Mouse (Mus musculus): ENCODE measurements around the gene Prdm1. TPM values are rescaled to one million over a fixed set of nuclear protein-coding genes. Genes with fewer than 3 reads are reported as not detected.

The Prdm1 gene
- total and polyA plus RNA-seq, 3 experiments, result 4.7 to 13.6 (median 8.0) TPM

DNA sequence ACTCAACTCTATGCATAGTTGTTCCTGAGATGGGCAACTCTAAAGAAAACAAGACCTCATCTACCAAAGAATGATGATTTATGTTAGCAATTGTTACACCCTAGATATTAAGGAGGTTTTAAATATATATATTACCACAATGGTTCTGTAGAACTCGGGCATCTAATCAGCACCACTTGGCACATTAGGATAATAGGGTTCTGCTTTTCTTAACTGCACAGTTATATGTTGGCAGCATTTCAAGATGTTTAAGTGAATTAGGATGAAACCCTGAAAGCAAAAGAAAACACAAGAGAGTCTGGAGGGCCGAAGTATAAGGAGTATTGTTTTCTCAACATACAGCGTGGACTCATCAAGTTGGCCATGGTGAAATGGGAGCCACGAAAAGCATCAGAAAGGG, 92.3 kb downstream of the Prdm1 start:
- in situ Hi-C loops (cut with MboI; ENCODE audit: low pct_ligation_motif_present, low pct_unique_long_range_greater_than_20kb, low sequenced_read_pairs) (loop anchor here (5.0 kb wide), 1 partner anchor 34 kb away; no protein-coding TSS in a partner anchor), dilution Hi-C loops (cut with MboI; ENCODE audit: extremely low pct_ligation_motif_present, extremely low pct_unique_long_range_greater_than_20kb, low sequenced_read_pairs) (no loop called here)
- H3K4me2 ChIP-seq (ENCODE audit: insufficient read depth, low read depth, poor library complexity, severe bottlenecking), result no peak overlapping the region
- no peaks in the 10 kb centered on the region for H3K9me3 ChIP-seq (replicated peaks; ENCODE audit: low read length)
- no peak for DNase-seq (ENCODE audit: extremely low read depth)
- H3K36me3 ChIP-seq (replicated peaks in 1 of 2; ENCODE audit: control insufficient read depth in 1 of 2, insufficient read depth in 1 of 2, low read length in 1 of 2), result peaks cover 15 to 20% of the 10 kb centered on the region in 2 experiments
- H3K4me3 ChIP-seq (replicated peaks in 1 of 3; ENCODE audit: low read depth in 2 of 3, low read length in 2 of 3, poor library complexity in 1 of 3), result no peak overlapping the region
- H3K9ac ChIP-seq (ENCODE audit: insufficient read depth, low read depth), result no peak overlapping the region
- peak overlapping the region; percentile 48; the same call in 1 of the 2 replicates for H3K27ac ChIP-seq (ENCODE audit: insufficient read depth, low read depth)
- H3K4me1 ChIP-seq (ENCODE audit: control insufficient read depth in 1 of 2, insufficient read depth in 2 of 2), result peaks cover 48 to 94% of the 10 kb centered on the region in 2 experiments
- H3K79me2 ChIP-seq (replicated peaks; ENCODE audit: control insufficient read depth, extremely low read depth, insufficient read depth, poor library complexity, severe bottlenecking), result peaks cover 6% of the 10 kb centered on the region
- no peaks in the 10 kb centered on the region for H3K27me3 ChIP-seq (replicated peaks)
- TF ChIP-seq POLR2A (IDR thresholded peaks at IDR 0.05; ENCODE audit: low read depth, low read length) (0 out of 2 replicates have a peak, but pooled peaks have one; percentile 7), ZNF384 (IDR thresholded peaks at IDR 0.05; ENCODE audit: low read depth, low read length) (no peak)

DNA sequence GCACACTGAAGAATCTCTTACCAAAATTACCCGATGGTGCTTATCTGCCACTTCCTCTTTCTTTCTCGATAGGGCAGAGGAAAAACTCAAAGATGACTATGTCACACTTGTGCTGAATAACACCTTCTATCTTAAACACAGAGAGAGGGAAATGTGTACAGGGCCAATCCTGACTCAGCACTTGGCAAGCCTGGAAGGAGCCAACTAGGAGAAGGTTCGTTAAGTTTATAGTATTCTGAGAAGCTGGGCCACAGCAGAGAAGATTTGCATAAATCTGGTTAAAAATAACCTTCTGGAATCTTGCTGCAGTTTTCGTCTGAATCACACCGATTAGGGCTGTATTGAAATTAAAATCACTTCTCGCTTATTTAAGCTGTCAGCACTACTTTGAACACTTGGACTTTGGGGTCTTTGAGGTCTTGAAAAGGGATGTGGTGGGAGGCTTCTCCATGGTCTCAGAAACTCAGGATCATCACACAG, 93.6 kb downstream of the Prdm1 start:
- in situ Hi-C loops (cut with MboI; ENCODE audit: low pct_ligation_motif_present, low pct_unique_long_range_greater_than_20kb, low sequenced_read_pairs) (loop anchor here (5.0 kb wide), 1 partner anchor 32 kb away; no protein-coding TSS in a partner anchor), dilution Hi-C loops (cut with MboI; ENCODE audit: extremely low pct_ligation_motif_present, extremely low pct_unique_long_range_greater_than_20kb, low sequenced_read_pairs) (no loop called here)
- no peaks in the 10 kb centered on the region for H3K27me3 ChIP-seq (replicated peaks)
- peak; percentile 84 for DNase-seq (ENCODE audit: extremely low read depth)
- peak overlapping the region; percentile 68 for H3K27ac ChIP-seq (ENCODE audit: insufficient read depth, low read depth)
- H3K4me2 ChIP-seq (ENCODE audit: insufficient read depth, low read depth, poor library complexity, severe bottlenecking), result peak overlapping the region; percentile 65
- H3K79me2 ChIP-seq (replicated peaks; ENCODE audit: control insufficient read depth, extremely low read depth, insufficient read depth, poor library complexity, severe bottlenecking), result peaks cover under 1% of the 10 kb centered on the region
- H3K9ac ChIP-seq (ENCODE audit: insufficient read depth, low read depth), result peak overlapping the region; percentile 58
- H3K36me3 ChIP-seq (replicated peaks in 1 of 2; ENCODE audit: control insufficient read depth in 1 of 2, insufficient read depth in 1 of 2, low read length in 1 of 2), result peaks cover 4 to 8% of the 10 kb centered on the region in 2 experiments
- no peaks in the 10 kb centered on the region for H3K9me3 ChIP-seq (replicated peaks; ENCODE audit: low read length)
- H3K4me1 ChIP-seq (ENCODE audit: control insufficient read depth in 1 of 2, insufficient read depth in 2 of 2), result peaks cover 47 to 95% of the 10 kb centered on the region in 2 experiments
- H3K4me3 ChIP-seq (replicated peaks in 1 of 3; ENCODE audit: low read depth in 2 of 3, low read length in 2 of 3, poor library complexity in 1 of 3), result no peak overlapping the region
- TF ChIP-seq PAX5 (IDR thresholded peaks at IDR 0.05; ENCODE audit: low read length), result no peak
- TF ChIP-seq CHD2 (IDR thresholded peaks at IDR 0.05; ENCODE audit: low read length), result 0 out of 2 replicates have a peak, but pooled peaks have one; percentile 12
- 0 out of 2 replicates have a peak, but pooled peaks have one; percentile 36 for TF ChIP-seq TBP (conservative IDR thresholded peaks at IDR 0.05; ENCODE audit: low read depth, low read length)
- TF ChIP-seq MXI1 (IDR thresholded peaks at IDR 0.05; ENCODE audit: low read depth, low read length), result no peak
- 0 out of 2 replicates have a peak, but pooled peaks have one; percentile 44 for TF ChIP-seq RCOR1 (conservative IDR thresholded peaks at IDR 0.05; ENCODE audit: low read depth, low read length)
- TF ChIP-seq EP300 (IDR thresholded peaks at IDR 0.05; ENCODE audit: low read length), result peak; percentile 80
- no peak for TF ChIP-seq USF2 (conservative IDR thresholded peaks at IDR 0.05; ENCODE audit: low read depth, low read length)
- TF ChIP-seq CHD1 (IDR thresholded peaks at IDR 0.05; ENCODE audit: low read depth, low read length), result no peak
- TF ChIP-seq MAZ (IDR thresholded peaks at IDR 0.05; ENCODE audit: low read depth, low read length), result no peak
- TF ChIP-seq CTCF (conservative IDR thresholded peaks at IDR 0.05 in 1 of 2, IDR thresholded peaks at IDR 0.05 in 1 of 2; ENCODE audit: low read depth in 2 of 2, low read length in 2 of 2), result no peak
- no peak for TF ChIP-seq ZNF384 (IDR thresholded peaks at IDR 0.05; ENCODE audit: low read depth, low read length)
- 0 out of 2 replicates have a peak, but pooled peaks have one; percentile 26 for TF ChIP-seq MYC (IDR thresholded peaks at IDR 0.05; ENCODE audit: low read depth, low read length)
- peak; percentile 89; the same call in 1 of the 2 replicates for TF ChIP-seq MEF2A (IDR thresholded peaks at IDR 0.05; ENCODE audit: borderline replicate concordance, low read depth, low read length)
- TF ChIP-seq HCFC1 (IDR thresholded peaks at IDR 0.05; ENCODE audit: low read depth, low read length), result 0 out of 2 replicates have a peak, but pooled peaks have one; percentile 43
- TF ChIP-seq E2F4 (IDR thresholded peaks at IDR 0.05; ENCODE audit: insufficient replicate concordance, low read depth, low read length), result no peak
- no peak for TF ChIP-seq UBTF (IDR thresholded peaks at IDR 0.05; ENCODE audit: low read depth, low read length)
- no peak for TF ChIP-seq NRF1 (IDR thresholded peaks at IDR 0.05; ENCODE audit: low read depth, low read length)
- TF ChIP-seq POLR2A (IDR thresholded peaks at IDR 0.05; ENCODE audit: low read depth, low read length), result no peak
- 0 out of 2 replicates have a peak, but pooled peaks have one; percentile 39 for TF ChIP-seq MAX (IDR thresholded peaks at IDR 0.05; ENCODE audit: low read length)
- no peak for TF ChIP-seq ZC3H11A (IDR thresholded peaks at IDR 0.05; ENCODE audit: low read depth, low read length)
- peak; percentile 72 for TF ChIP-seq ETS1 (conservative IDR thresholded peaks at IDR 0.05; ENCODE audit: low read depth, low read length)
- peak; percentile 74 for TF ChIP-seq BHLHE40 (IDR thresholded peaks at IDR 0.05; ENCODE audit: low read depth, low read length)
- TF ChIP-seq ZKSCAN1 (IDR thresholded peaks at IDR 0.05; ENCODE audit: borderline replicate concordance, low read depth, low read length), result no peak
- TF ChIP-seq TCF12 (IDR thresholded peaks at IDR 0.05; ENCODE audit: low read depth, low read length), result 0 out of 2 replicates have a peak, but pooled peaks have one; percentile 4
- TF ChIP-seq SMC3 (IDR thresholded peaks at IDR 0.05; ENCODE audit: low read depth, low read length), result no peak
- TF ChIP-seq NELFE (IDR thresholded peaks at IDR 0.05; ENCODE audit: low read depth, low read length), result no peak; the same call in 1 of the 2 replicates
- TF ChIP-seq KAT2A (IDR thresholded peaks at IDR 0.05; ENCODE audit: insufficient replicate concordance, low read length), result no peak
- no peak; the same call in none of the 2 replicates for TF ChIP-seq RAD21 (IDR thresholded peaks at IDR 0.05; ENCODE audit: low read depth, low read length)
- TF ChIP-seq JUN (IDR thresholded peaks at IDR 0.05; ENCODE audit: insufficient read depth, low read depth, low read length), result no peak
- TF ChIP-seq JUND (conservative IDR thresholded peaks at IDR 0.05; ENCODE audit: low read depth, low read length), result no peak; the same call in none of the 2 replicates
- TF ChIP-seq POLR2AphosphoS2 (IDR thresholded peaks at IDR 0.05; ENCODE audit: low read depth, low read length), result no peak
- no peak for TF ChIP-seq ZMIZ1 (IDR thresholded peaks at IDR 0.05; ENCODE audit: low read depth, low read length)
